Mouse (Mus musculus) CH12.LX (cell line): ENCODE results near the gene Ppm1l. TPM values are rescaled to one million over a fixed set of nuclear protein-coding genes. Genes with fewer than 3 reads are reported as not detected.

Experiments
- DNase-seq: peaks from one replicate; pipeline ENCODE4 v3.0.0-alpha.2; 2013; ENCODE audit errors: extremely low read depth
- H3K27ac ChIP-seq: 2 replicates; pipeline ENCODE4 v1.5.1; 2012; ENCODE audit warnings: low read depth, mild to moderate bottlenecking, control low read depth, moderate library complexity; ENCODE audit not compliant: insufficient read depth
- H3K27me3 ChIP-seq: replicated peaks from 2 replicates; pipeline ENCODE3; 2012; ENCODE audit warnings: inconsistent platforms
- H3K36me3 ChIP-seq, 2 experiments: replicated peaks in 1 of 2; 2 replicates each; pipeline versions ENCODE3 to v1.6.1; 2012; ENCODE audit warnings: inconsistent platforms in 1 of 2, low read length in 1 of 2, mild to moderate bottlenecking in 1 of 2, mixed read lengths in 1 of 2, moderate library complexity in 1 of 2; ENCODE audit not compliant: control insufficient read depth in 1 of 2, insufficient read depth in 1 of 2
- H3K4me1 ChIP-seq, 2 experiments: 2 replicates each; pipeline ENCODE4 v1.6.1; 2012; ENCODE audit warnings: inconsistent platforms in 1 of 2, moderate library complexity in 1 of 2; ENCODE audit not compliant: insufficient read depth in 2 of 2, control insufficient read depth in 1 of 2
- H3K4me2 ChIP-seq: 2 replicates; pipeline ENCODE4 v1.6.1; 2012; ENCODE audit warnings: low read depth, mild to moderate bottlenecking, control low read depth; ENCODE audit not compliant: poor library complexity, insufficient read depth, severe bottlenecking
- H3K4me3 ChIP-seq, 3 experiments: fragments of 150-350 bp in 1 of 3; sonication (generic) in 1 of 3; replicated peaks in 1 of 3; 2 replicates each; pipeline versions ENCODE3 to v1.5.1; 2011 to 2012; ENCODE audit warnings: low read depth in 2 of 3, low read length in 2 of 3, mild to moderate bottlenecking in 2 of 3, moderate library complexity in 2 of 3, control low read depth in 1 of 3, improper control_type of control experiment in 1 of 3, inconsistent platforms in 1 of 3, mixed read lengths in 1 of 3; ENCODE audit not compliant: poor library complexity in 1 of 3
- H3K79me2 ChIP-seq: replicated peaks from 2 replicates; pipeline ENCODE4 v1.6.1; 2012; ENCODE audit warnings: mild to moderate bottlenecking, moderate library complexity; ENCODE audit not compliant: control insufficient read depth, poor library complexity, insufficient read depth, severe bottlenecking; ENCODE audit errors: extremely low read depth
- H3K9ac ChIP-seq: 2 replicates; pipeline ENCODE4 v1.6.1; 2012; ENCODE audit warnings: low read depth, mild to moderate bottlenecking, control low read depth, moderate library complexity; ENCODE audit not compliant: insufficient read depth
- H3K9me3 ChIP-seq: replicated peaks from 2 replicates; pipeline ENCODE3; 2012; ENCODE audit warnings: low read length, inconsistent platforms, mixed read lengths
- BHLHE40 ChIP-seq: IDR thresholded peaks from 2 replicates; pipeline ENCODE4 v1.6.1; 2011; ENCODE audit warnings: mild to moderate bottlenecking, low read depth, low read length, improper control_type of control experiment
- CHD2 ChIP-seq: IDR thresholded peaks from 2 replicates; pipeline ENCODE4 v1.6.1; 2011; ENCODE audit warnings: low read length, improper control_type of control experiment
- CTCF ChIP-seq, 2 experiments: IDR thresholded peaks in 1 of 2; conservative IDR thresholded peaks in 1 of 2; 2 replicates each; pipeline ENCODE4 v1.5.1; 2011 to 2012; ENCODE audit warnings: low read depth in 2 of 2, low read length in 2 of 2, improper control_type of control experiment in 1 of 2, inconsistent platforms in 1 of 2, mild to moderate bottlenecking in 1 of 2, moderate library complexity in 1 of 2
- E2F4 ChIP-seq: IDR thresholded peaks from 2 replicates; pipeline ENCODE4 v1.6.1; 2011; ENCODE audit warnings: low read depth, low read length, improper control_type of control experiment; ENCODE audit not compliant: insufficient replicate concordance
- ELF1 ChIP-seq: IDR thresholded peaks from 2 replicates; pipeline ENCODE4 v1.6.1; 2014; ENCODE audit warnings: low read depth, mild to moderate bottlenecking, inconsistent platforms, low read length, improper control_type of control experiment
- GABPA ChIP-seq: IDR thresholded peaks from 2 replicates; pipeline ENCODE4 v1.6.1; 2012; ENCODE audit warnings: low read depth, low read length, improper control_type of control experiment, inconsistent platforms; ENCODE audit not compliant: insufficient replicate concordance
- HCFC1 ChIP-seq: IDR thresholded peaks from 2 replicates; pipeline ENCODE4 v1.6.1; 2012; ENCODE audit warnings: low read depth, mild to moderate bottlenecking, inconsistent platforms, low read length, improper control_type of control experiment
- JUN ChIP-seq: IDR thresholded peaks from 2 replicates; pipeline ENCODE4 v1.6.1; 2011; ENCODE audit warnings: low read depth, mild to moderate bottlenecking, low read length, improper control_type of control experiment, moderate library complexity; ENCODE audit not compliant: insufficient read depth
- JUND ChIP-seq: conservative IDR thresholded peaks from 2 replicates; pipeline ENCODE4 v1.6.1; 2011; ENCODE audit warnings: low read depth, low read length, improper control_type of control experiment
- KAT2A ChIP-seq: IDR thresholded peaks from 2 replicates; pipeline ENCODE4 v1.6.1; 2012; ENCODE audit warnings: low read length, improper control_type of control experiment, inconsistent platforms; ENCODE audit not compliant: insufficient replicate concordance
- MAFK ChIP-seq: IDR thresholded peaks from 2 replicates; pipeline ENCODE4 v1.6.1; 2011; ENCODE audit warnings: low read length, improper control_type of control experiment; ENCODE audit not compliant: insufficient replicate concordance
- MAX ChIP-seq: IDR thresholded peaks from 2 replicates; pipeline ENCODE4 v1.6.1; 2011; ENCODE audit warnings: low read length, improper control_type of control experiment
- MEF2A ChIP-seq: IDR thresholded peaks from 2 replicates; pipeline ENCODE4 v1.6.1; 2014; ENCODE audit warnings: low read depth, mild to moderate bottlenecking, inconsistent platforms, low read length, improper control_type of control experiment, borderline replicate concordance
- MXI1 ChIP-seq: IDR thresholded peaks from 2 replicates; pipeline ENCODE4 v1.6.1; 2011; ENCODE audit warnings: mild to moderate bottlenecking, low read depth, low read length, improper control_type of control experiment
- NELFE ChIP-seq: IDR thresholded peaks from 2 replicates; pipeline ENCODE4 v1.6.1; 2011; ENCODE audit warnings: low read depth, low read length, improper control_type of control experiment
- NRF1 ChIP-seq: IDR thresholded peaks from 2 replicates; pipeline ENCODE4 v1.6.1; 2014; ENCODE audit warnings: low read depth, mild to moderate bottlenecking, inconsistent platforms, low read length, improper control_type of control experiment, moderate library complexity
- POLR2A ChIP-seq: IDR thresholded peaks from 2 replicates; pipeline ENCODE4 v1.6.1; 2011; ENCODE audit warnings: low read depth, mild to moderate bottlenecking, improper control_type of control experiment, low read length
- POLR2AphosphoS2 ChIP-seq: IDR thresholded peaks from 2 replicates; pipeline ENCODE4 v1.6.1; 2011; ENCODE audit warnings: low read depth, low read length, improper control_type of control experiment
- RAD21 ChIP-seq: IDR thresholded peaks from 2 replicates; pipeline ENCODE4 v1.6.1; 2011; ENCODE audit warnings: low read depth, mild to moderate bottlenecking, low read length, improper control_type of control experiment, moderate library complexity
- SIN3A ChIP-seq: IDR thresholded peaks from 2 replicates; pipeline ENCODE4 v1.6.1; 2012; ENCODE audit warnings: low read length, improper control_type of control experiment, inconsistent platforms
- SMC3 ChIP-seq: IDR thresholded peaks from 2 replicates; pipeline ENCODE4 v1.6.1; 2011; ENCODE audit warnings: low read depth, low read length, improper control_type of control experiment
- TBP ChIP-seq: conservative IDR thresholded peaks from 2 replicates; pipeline ENCODE4 v1.6.1; 2011; ENCODE audit warnings: low read depth, low read length, improper control_type of control experiment
- TCF12 ChIP-seq: IDR thresholded peaks from 2 replicates; pipeline ENCODE4 v1.6.1; 2014; ENCODE audit warnings: low read depth, mild to moderate bottlenecking, inconsistent platforms, low read length, improper control_type of control experiment
- UBTF ChIP-seq: IDR thresholded peaks from 2 replicates; pipeline ENCODE4 v1.6.1; 2012; ENCODE audit warnings: low read depth, mild to moderate bottlenecking, inconsistent platforms, low read length, improper control_type of control experiment, moderate library complexity
- USF1 ChIP-seq: IDR thresholded peaks from 2 replicates; pipeline ENCODE4 v1.6.1; 2014; ENCODE audit warnings: low read depth, mild to moderate bottlenecking, inconsistent platforms, low read length, improper control_type of control experiment
- ZC3H11A ChIP-seq: IDR thresholded peaks from 2 replicates; pipeline ENCODE4 v1.6.1; 2012; ENCODE audit warnings: low read depth, mild to moderate bottlenecking, inconsistent platforms, low read length, improper control_type of control experiment
- dilution Hi-C: fragments of 300-500 bp; cut with MboI; formaldehyde crosslinking; loops from 2 replicates; pipeline ENCODE4 v1.14.3; 2020; ENCODE audit warnings: low sequenced_read_pairs; ENCODE audit not compliant: extremely low pct_unique_long_range_greater_than_20kb, extremely low pct_ligation_motif_present
- in situ Hi-C: fragments of 300-500 bp; cut with MboI; formaldehyde crosslinking; loops from 3 replicates; pipeline ENCODE4 v1.14.3; 2019; ENCODE audit warnings: low sequenced_read_pairs, low pct_ligation_motif_present, low pct_unique_long_range_greater_than_20kb, mixed read lengths
- polyA plus RNA-seq: library from polyadenylated mRNA; unstranded; fragments of >175 nt; gene quantifications from 2 replicates; pipeline ENCODE4 v1.2.1, GENCODE M21; 2012; ENCODE audit warnings: low read depth; ENCODE audit not compliant: insufficient read length
- total RNA-seq, 2 experiments: library from RNA; depleted of rRNA; stranded (reverse); fragments of 300-350 nt in 1 of 2; fragments of >200 nt in 1 of 2; gene quantifications; 2 replicates each; pipeline ENCODE4 v1.2.3; 2012 to 2014

Gene Ppm1l
- total and polyA plus RNA-seq, 3 experiments: 0.68 to 2.4 (median 1.7) TPM

DNA sequence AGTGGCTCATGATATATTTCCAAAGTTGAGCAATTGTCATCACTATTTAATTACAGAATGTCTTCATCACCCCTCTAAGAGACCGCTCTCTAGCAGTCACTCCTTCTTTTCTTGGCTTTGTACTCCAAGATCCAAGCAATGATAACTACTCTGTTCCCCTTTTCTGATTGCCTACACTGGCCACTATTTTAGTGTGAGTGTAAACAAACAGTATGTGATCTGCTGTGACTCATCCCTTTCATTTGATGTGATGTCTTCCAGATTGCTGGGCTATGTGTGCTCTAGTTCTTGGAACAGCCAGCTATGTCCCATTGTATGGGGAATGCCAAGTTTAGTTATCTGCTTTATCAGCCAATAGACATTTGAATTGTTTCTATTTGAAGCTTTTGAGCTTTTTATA lies 210.7 kb downstream of the Ppm1l start:
- dilution Hi-C loops: no loop called here
- H3K79me2 ChIP-seq: no peaks in the 10 kb centered on the region
- no peaks in the 10 kb centered on the region for H3K27me3 ChIP-seq
- H3K4me3 ChIP-seq: no peak overlapping the region
- H3K9me3 ChIP-seq: peaks cover 2% of the 10 kb centered on the region
- H3K9ac ChIP-seq: no peak overlapping the region
- no peak overlapping the region for H3K27ac ChIP-seq
- in situ Hi-C loops: no loop called here
- DNase-seq: no peak
- TF ChIP-seq UBTF: no peak
- TF ChIP-seq MAX: no peak
- TF ChIP-seq SIN3A: no peak
- no peak for TF ChIP-seq NRF1
- no peak for TF ChIP-seq RAD21
- TF ChIP-seq POLR2AphosphoS2: no peak
- no peak for TF ChIP-seq JUN
- TF ChIP-seq CTCF (conservative IDR thresholded peaks at IDR 0.05 in 1 of 2, IDR thresholded peaks at IDR 0.05 in 1 of 2; ENCODE audit: low read depth in 2 of 2, low read length in 2 of 2): no peak
- no peak for TF ChIP-seq KAT2A
- no peak for TF ChIP-seq NELFE
- no peak for TF ChIP-seq TCF12
- no peak for TF ChIP-seq MXI1
- TF ChIP-seq, all 38 proteins: peak for 0
- Histone ChIP-seq H3K4me2 (no peak overlapping the region), H3K36me3 (no peaks in the 10 kb centered on the region), H3K4me1 (peaks cover 4 to 14% of the 10 kb centered on the region in 2 experiments; a peak in 2 of 4 replicates)

- H3K4me1 ChIP-seq: peaks cover 3 to 10% of the 10 kb centered on the region in 2 experiments; a peak in 2 of 4 replicates
- no peak for DNase-seq
- H3K4me3 ChIP-seq: no peak overlapping the region
- H3K9me3 ChIP-seq: no peaks in the 10 kb centered on the region
- no peak overlapping the region for H3K4me2 ChIP-seq
- H3K36me3 ChIP-seq: no peaks in the 10 kb centered on the region
- dilution Hi-C loops: no loop called here
- no peaks in the 10 kb centered on the region for H3K27me3 ChIP-seq
- no peaks in the 10 kb centered on the region for H3K79me2 ChIP-seq
- in situ Hi-C loops: no loop called here
- no peak overlapping the region for H3K9ac ChIP-seq
- no peak for TF ChIP-seq MXI1
- no peak for TF ChIP-seq ZC3H11A
- no peak for TF ChIP-seq E2F4
- no peak for TF ChIP-seq JUND
- TF ChIP-seq JUN: no peak
- no peak overlapping the region for H3K27ac ChIP-seq
Observed at GRCm38 (mm10) chr3:69529576-69529975, 212.9 kb downstream of the Ppm1l start.

DNA sequence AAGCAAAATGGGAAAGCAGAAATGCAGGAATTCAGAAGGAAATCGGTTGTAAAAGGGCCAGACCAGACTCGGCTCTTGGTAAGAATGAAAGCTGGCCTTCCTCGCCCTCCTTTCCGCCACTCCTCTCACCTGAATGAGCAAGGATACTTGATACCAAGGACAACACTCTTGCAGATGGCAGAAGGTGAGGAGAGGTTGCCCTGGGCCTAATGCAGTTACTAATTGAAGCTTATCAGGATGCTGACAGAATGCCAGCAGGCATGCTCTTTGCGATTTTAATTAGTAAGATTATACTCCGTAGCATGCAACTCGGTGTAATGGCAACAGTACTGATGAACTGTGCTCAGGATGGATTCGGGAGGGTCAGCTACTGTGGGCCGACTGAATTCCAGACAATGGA lies 214.8 kb downstream of the Ppm1l start:
- Histone ChIP-seq H3K79me2 (no peaks in the 10 kb centered on the region), H3K4me3 (no peak overlapping the region), H3K36me3 (no peaks in the 10 kb centered on the region), H3K9ac (no peak overlapping the region), H3K4me1 (no peaks in the 10 kb centered on the region), H3K27me3 (no peaks in the 10 kb centered on the region), H3K4me2 (no peak overlapping the region), H3K27ac (no peak overlapping the region), H3K9me3 (no peaks in the 10 kb centered on the region)
- in situ Hi-C loops: no loop called here
- TF ChIP-seq SMC3 (no peak), NRF1 (no peak), ELF1 (no peak), TBP (no peak), HCFC1 (no peak), ZC3H11A (no peak), POLR2AphosphoS2 (no peak), MXI1 (no peak), GABPA (no peak), MEF2A (no peak), USF1 (no peak), MAX (no peak), CHD2 (no peak), MAFK (no peak), POLR2A (no peak), BHLHE40 (no peak), TCF12 (no peak), JUN (no peak)
- dilution Hi-C loops: no loop called here
- DNase-seq: no peak
